Mouse (Mus musculus) activated CD4-positive, CD25-positive, alpha-beta regulatory T cell, adult 4 months (primary cell): ENCODE measurements around the gene Smim5. TPM values are rescaled to one million over a fixed set of nuclear protein-coding genes. Genes with fewer than 3 reads are reported as not detected.
"Not testable (repeated sequence)": the region's sequence is repeated elsewhere in the genome, so short reads cannot be mapped to it uniquely, and the experiment has no call there.

ENCODE experiments used
- ATAC-seq: one replicate; pipeline ENCODE4 v1.8.0; 2017
- polyA plus RNA-seq, 2 experiments: library from polyadenylated mRNA; unstranded; fragments of 100-300 nt; shearing (Covaris generic); gene quantifications; one replicate each; pipeline ENCODE4 v1.2.1; 2017

The Smim5 gene
- 1 to 10 TPM in 1 of 2 experiments, under 1 TPM in 1; 0.89 to 1.2 TPM for polyA plus RNA-seq

DNA sequence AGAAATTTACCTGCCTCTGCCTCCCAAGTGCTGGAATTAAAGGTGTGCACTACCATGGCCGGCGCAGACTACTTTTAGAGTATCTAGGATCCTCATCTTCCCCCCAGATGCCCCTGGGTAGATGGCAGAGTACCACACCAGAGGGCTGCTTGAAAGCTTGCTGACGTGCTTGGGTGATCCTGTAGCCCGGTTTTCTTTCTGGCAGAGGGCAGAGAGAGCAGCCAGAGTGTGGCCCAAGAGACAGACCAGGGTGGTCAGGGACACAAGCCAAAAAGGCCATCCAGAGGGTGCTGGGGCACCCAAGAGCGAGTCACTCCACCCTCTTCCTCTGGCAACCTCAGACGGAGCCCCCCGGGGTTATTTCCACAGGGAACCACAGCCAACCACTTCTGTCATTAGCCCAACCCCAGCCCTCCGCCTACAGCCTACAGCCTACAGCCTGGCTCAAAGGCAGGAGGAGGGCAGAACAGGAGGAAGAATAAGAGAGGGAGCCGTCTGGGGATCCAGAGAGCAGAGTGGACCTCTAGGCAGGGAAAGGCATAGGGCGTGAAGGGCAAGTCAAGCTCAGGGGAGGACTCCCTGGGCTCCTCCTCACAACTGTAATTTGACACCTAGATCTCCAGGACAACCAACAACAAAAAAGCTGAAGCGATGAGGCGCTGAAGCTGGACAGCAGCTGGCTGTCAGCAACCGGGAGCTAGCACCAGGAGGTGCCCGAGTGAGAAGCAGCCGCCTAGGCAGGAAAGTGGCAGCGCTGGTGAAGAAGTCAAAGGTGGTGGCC is at the start of gene Smim5:
Smim5 (plus strand) TSS at position 481 of the 781 bp plus-strand sequence.
- no peak for ATAC-seq

DNA sequence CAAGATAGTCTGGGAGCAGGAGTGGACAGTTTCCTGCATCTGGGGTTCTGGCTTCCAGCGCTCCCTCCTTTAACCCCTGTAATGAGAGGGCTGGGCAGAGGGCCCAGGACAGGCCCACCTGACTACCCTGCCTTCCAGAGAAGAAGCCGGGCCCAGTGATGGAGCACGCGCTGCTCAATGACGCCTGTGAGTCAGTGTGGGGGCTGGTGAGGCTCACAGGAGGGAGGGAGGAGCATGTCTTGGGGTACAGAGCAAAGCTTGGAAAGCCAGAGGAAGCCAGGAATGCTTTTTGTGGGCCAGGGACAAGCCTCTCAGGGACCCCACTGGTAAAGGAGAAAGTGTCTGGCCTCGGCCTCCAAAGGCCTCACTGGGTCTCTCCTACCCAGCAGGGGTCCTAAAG is 45.1 kb upstream of the Smim5 start:
- no peak for ATAC-seq

DNA sequence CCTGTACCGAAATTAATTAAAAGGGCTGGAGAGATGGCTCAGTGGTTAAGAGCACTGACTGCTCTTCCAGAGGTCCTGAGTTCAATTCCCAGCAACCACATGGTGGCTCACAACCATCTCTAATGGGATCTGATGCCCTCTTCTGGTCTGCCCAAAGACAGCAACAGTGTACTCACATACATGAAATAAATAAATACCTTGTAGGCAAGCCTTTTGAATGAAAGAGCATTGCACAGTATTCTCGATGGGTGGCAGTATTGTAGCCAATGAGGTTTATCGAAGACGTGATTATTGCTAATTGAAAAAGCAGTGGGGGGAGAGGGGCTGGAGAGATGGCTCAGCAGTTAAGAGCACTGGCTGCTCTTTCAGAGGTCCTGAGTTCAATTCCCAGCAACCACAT is 42.6 kb upstream of the Smim5 start:
- not testable (repeated sequence) for ATAC-seq

DNA sequence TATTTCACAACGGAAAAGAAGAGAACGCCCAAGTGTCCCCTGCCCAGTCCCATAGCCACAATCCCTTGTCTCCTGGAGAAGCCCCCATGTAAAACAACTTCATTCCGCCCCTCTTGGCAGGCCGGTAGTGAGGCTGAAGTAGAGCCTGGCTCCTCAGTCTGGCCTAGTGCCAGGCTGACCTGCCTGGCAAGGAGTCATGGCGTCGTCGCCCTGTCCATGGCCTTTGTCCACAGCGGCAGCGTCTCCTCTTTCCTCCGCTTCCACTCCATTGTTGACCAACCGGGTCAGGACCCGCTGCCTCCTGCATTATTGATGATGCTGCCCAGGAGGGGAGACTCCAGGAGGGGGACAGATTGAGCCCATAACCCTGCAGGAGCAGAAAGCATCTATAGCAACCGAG is 41.8 kb upstream of the Smim5 start:
- ATAC-seq = no peak

DNA sequence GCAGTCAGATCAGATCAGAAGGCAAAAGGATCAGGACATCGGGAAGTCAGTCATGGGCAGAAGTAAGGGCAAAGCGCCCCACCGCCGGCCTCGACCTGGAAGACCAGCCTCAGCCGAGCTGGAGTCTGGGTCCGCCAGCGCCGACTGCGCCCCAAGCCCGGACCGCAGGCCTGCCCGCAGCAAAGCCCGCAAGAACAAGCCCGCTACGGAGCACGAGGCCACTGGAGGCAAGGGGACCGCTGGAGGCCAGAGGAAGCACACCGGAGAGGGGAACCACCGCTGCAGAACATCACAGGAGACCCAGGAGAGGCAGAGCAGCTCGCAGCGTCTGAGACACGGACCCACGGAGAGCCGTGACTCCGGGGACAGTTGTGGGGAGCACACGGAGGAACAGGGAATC is 41.4 kb upstream of the Smim5 start, which contains the start of gene Myo15b:
Myo15b (plus strand) TSS at position 53 of the 400 bp plus-strand sequence.
- ATAC-seq = no peak

DNA sequence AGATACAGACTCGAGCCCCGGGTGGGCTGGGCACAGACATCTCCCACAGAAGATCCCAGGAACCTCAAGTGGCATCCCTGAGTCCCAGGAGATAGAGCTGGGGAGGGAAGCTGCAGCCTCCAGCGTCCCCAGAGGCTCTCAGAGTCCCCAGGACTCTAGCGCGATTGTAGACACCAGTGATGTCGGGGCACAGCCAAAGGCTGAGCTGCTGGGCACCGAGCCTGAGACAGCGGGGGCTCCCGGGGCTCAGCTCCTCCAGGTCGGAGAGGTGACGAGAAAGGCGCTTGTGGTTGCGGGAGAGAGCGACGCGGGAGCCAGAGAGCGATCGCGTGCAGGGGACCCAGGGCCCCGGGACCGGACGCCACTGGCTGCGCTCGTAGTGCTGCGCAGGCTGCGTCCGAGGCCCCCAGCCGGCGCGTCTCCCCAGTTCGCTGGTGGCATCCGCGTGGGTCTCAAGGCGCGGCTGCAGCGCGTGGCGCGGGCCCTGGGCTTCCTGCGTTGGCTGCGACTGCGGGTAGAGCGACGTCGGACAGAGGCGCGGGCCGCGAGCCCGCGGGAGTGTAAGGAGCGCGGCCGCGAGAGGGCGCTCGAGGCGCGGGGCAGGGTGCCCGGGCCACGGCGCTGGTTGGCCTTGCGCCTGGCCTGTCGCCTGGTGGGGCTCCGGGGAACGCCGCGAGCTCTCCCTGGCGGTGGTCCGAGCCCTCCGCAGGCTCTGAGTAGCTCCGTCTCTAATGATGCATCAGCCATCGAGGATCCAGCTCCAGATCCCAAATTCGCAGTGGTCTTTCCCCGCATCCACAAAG is 40.4 kb upstream of the Smim5 start:
- peak; percentile 76 for ATAC-seq

DNA sequence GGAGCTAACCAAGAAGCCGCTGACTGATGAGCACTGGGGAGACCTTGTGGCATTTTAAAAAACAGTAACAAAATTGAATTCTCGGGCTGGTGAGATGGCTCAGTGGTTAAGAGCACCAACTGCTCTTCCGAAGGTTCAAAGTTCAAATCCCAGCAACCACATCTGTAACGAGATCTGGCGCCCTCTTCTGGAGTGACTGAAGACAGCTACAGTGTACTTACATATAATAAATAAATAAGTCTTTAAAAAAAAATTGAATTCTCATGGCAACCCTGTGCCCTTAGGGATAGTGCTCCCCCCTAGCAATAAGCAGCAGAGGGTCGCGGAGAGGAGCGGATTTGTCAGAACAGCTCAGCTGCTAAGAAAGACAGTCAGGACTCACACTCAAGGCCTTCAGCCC is 35.9 kb upstream of the Smim5 start:
- no peak for ATAC-seq

DNA sequence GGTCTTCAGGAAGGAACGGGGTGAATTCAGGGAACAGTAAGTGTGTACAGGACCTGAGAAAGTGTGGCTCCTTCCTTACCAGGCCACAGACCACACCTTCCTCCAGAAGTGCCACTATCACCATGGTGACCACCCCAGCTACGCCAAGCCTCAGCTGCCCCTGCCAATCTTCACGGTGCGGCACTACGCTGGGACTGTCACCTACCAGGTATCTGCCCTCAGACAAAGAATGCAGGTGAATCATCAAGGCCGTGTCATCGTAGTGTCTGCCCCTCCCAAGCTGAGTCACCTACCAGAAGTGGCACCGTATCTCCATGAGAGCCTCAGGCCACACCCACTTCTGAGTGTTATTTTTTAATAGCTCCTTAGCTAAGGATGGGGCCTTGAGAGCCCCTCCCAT is 30.4 kb upstream of the Smim5 start:
- ATAC-seq = no peak

DNA sequence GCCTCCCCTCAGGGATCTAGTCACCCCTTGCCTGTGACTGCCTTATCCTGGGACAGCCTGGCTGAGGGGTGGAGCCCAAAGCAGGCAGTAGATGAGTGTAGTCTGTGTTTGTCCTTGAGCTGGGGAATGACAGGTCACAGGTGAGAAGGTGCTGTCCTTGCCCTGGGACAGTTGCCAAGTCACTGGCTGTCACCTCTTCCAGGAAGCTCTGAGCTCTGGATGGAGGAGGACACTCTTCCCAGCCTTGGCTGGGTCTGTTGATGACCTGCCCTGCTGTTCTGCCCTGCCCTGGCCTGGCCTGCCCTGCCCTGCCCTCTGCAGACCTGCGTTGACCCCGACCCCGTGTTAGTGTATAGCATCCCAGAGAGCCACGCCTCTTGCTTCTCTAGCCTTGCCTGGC is 27.3 kb upstream of the Smim5 start:
- ATAC-seq = no peak

DNA sequence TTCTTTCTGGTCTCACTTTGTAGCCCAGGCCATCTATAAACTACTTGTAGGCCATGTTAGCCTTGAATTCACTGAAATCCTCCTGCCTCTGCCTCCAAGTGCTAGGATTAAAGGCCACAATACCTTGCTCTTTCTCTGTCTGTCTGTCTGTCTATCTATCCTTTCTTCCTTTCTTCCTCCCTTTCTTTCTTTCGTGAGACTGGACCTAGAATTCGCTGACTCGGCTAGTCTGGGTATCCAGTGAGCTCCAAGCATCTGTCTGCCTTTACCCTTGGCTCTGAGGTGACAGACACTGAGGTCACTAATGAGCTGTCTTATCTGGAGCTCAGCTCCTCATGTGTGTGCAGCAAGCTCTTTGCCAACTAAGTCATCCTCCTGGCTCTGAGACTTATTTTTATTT is 23.8 kb upstream of the Smim5 start:
- no peak for ATAC-seq

DNA sequence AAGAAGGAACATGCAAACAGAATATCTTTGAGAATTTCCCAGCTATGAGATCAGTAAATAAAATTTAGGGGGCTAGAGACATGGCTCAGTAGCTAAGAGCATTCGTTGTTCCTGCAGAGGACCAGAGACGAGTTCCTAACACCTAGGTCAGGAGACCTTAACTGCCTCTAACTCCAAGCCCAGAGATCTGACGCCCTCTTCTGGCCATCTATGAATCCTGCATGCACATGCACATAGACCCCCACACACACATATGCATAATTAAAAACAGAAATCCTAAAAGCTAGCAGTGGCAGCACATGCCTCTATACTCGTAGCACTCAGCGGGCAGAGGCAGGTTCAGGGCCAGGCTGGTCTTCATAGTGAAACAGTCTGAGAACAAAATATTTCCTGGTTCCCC is 23.3 kb upstream of the Smim5 start:
- ATAC-seq = no peak

DNA sequence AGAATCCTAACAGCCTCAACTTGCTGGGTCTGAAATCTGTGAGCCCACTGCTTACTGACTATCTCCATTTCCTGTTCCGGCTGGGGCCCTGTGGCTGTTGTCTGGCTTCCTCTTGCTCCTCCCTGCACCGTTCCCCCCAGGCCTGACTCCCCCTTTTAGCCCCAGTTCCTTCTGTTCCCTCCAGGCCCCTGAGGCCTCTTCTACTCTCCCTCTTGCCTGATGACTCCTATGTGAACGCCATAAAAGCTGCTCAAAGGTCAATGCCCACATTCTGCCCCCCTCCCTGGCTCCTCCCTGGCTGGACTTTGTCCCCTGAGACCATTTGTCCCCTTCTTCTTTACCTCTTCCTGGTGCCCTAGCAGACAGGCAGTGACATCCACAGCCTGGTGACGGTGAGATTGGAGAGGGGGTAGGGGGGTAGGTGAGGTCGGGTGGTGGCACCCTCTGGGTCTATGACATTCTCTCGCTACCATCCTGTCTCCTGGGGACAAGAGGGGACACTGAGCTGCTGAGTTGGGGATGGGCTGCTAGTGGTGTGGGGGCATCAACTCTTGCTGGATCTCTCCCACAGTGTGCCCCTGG is 22.5 kb upstream of the Smim5 start:
- ATAC-seq = no peak

DNA sequence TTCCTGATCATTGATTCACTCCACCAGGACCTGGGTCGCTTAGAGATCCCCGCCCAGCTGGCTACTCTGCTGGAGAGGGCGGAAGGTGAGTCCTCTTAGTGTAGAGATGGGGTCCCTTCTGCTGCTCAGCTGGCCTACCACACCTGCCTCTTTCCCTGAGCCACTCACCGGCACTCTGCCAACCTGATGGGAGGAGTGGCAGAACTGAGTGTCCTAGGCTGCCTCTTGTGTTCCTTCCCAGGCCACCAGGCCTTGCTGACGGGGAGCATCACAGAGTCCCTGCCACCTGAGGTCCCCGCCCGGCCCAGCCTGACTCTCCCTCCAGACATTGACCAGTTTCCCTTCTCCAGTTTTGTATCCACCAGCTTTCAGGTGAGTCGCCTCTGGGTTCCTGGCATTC is 21.7 kb upstream of the Smim5 start:
- ATAC-seq = no peak

DNA sequence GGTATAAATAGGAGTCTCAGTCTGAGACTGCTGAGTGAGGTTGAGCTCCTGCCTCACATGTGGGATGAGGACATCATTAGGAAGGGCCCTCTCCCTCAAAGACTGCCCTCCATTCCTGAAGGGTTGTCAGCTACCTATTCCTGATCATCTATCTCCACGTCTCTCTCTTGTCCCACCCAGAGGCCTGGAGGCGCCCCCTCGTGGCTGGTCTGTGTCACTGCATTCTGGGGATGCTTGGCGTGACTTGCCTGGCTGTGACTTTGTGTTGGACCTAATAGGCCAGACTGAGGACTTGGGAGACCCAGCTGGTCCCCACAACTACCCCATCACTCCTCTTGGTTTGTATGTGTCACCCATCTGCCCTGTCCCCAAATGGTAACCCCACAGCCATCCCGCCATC is 18.8 kb upstream of the Smim5 start:
- ATAC-seq = no peak

DNA sequence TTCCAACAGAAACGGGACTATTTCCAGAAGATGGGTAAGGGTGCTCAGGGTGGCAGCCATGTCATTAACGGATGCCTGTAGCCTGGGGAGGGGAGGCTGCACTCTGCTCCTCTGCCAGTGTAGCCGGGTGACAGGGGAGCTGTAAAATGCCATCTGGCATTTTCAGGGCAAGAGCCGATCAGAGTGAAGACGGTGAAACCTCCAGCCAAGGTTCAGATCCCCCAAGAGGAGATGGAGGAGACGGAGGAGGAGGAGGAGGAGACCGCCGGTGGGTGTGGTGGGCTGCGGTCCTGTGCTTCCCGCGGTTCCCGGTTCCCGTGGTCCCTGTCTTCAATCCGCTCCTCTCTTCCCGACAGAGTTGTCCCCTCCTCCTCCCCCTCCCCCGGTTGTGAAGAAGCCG is 16.5 kb upstream of the Smim5 start:
- ATAC-seq = no peak

DNA sequence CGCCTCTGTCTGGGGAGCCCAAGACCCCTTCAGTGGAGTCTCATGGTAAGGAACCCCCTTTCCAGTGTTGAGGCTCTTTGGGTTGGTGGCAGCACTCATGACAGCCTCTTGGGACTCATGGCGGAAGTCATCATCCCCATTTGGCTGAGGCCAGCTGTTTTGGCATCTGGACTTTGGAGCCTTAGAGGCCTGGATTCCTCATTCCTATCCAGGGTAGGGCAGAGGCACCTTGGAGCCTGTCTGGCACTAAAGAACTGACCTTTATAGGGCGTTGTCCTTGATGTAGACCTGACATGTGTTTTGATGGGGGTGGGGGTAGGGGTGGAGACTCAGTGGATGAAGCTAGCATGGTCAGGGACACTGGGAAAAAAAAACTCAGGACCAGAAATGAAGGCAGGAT is 15.4 kb upstream of the Smim5 start:
- no peak for ATAC-seq

DNA sequence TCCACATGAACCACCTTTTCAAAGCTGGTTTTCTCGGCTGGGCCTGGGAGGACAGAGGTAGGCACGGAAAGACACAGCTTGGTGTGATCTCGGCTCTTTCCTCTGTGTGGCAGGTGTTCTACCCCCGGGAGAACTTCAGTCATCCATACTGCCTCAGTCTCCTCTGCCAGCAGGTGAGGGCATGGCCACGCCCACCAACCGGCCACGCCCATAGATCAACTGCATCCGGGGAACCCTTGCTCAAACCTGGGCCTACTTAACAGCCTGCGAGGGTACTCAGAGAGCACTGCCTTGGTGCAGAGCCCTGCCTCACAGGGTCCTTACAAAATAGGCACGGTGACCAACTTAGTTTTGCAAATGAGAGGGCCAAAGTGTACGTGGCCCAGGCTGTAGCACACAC is 14.5 kb upstream of the Smim5 start:
- ATAC-seq = no peak

DNA sequence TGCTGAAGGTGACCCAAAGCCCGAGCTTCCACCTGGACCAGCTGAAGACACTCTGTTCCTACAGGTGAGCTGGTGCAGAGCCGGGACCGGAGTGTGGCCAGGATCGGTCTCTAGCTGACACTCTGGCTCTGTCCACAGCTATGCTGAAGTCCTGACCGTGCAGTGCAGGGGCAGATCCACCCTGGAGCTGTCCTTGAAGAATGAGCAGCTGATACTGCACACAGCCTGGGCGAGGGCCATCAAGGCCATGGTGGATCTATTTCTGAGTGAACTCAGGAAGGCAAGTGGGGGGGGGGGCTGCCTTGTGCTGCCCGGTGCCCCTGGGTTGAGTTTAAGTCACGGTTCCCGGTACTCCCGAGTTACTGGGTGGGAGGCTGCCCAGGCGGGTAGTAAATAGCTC is 13.3 kb upstream of the Smim5 start:
- no peak for ATAC-seq

DNA sequence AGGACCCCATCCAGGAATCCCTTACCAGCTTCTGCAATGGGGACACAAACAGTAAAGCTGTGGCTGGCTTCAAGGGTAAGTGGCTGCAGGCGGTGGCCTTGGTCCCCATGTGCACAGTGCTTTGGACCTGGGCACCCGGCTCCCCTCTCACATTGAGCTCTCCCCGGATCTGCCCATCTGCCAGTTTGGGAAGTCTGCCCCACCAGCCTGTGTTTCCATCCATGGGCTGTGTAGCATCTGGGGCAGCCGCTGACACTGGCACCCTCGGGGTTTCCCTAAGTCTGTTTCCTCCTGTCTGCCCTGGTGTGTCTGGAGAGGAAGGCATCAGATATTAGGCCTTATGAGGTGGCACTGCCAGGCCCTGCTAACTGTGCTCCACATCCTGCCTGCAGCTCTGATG is 11.7 kb upstream of the Smim5 start:
- ATAC-seq = no peak

DNA sequence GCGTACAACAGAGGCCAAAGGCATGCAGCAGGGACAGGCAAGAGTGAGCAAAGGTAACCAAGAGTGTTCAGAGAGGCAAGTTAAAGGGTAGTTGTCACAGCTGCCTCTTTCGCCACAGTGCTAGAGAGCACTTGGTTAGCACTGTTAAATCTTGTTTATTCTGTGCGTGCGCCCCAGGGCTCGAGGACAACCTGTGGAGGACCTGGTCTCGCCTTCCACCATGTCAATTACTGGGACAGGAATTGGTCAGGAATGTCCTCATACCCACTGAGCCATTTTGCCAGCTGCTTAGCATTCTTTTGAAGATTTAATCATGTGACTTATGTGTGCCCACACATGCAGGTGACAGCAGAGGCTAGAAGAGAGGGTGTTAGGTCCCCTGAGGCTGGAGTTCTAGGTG is 10.6 kb upstream of the Smim5 start:
- ATAC-seq = no peak

DNA sequence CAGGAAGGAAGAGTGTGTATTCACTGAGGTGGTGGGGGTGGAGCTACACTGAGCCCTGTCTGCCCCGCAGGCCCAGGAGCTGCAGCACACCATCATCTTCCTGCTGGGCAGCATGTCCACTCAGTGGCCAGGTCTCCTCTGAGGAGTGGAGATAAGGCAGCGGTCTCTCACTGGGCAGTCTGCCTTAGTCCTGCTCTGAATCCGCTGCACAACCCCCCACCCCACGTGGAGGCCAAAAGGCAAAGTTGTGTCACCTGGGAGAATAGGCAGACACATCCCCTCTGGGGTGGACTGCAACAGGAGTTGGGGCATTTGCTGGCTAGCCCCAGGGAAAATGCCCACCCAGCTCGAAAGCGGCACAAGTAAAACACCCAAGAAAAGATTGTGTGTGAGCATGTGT is 7.6 kb upstream of the Smim5 start:
- ATAC-seq = no peak

DNA sequence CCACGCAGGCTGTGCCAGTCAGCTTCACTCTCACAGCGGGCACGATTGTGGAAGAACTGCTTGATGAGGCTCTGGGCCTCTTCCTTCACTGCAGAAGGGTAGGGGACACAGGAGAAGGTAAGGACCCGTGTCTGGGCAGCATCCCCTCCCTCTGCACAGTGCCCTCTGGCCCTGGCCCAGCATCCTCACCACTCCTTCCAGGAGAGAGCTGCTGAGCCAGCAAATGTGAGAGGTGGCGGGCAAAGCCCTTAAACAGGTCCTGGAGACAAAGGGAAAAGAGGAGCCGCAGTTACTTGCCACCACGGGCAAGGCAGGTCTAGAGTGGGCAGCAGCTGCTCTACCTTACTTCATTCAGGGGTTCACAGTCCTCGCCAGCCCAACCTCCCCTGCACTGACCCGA is 6.7 kb upstream of the Smim5 start:
- ATAC-seq = no peak

DNA sequence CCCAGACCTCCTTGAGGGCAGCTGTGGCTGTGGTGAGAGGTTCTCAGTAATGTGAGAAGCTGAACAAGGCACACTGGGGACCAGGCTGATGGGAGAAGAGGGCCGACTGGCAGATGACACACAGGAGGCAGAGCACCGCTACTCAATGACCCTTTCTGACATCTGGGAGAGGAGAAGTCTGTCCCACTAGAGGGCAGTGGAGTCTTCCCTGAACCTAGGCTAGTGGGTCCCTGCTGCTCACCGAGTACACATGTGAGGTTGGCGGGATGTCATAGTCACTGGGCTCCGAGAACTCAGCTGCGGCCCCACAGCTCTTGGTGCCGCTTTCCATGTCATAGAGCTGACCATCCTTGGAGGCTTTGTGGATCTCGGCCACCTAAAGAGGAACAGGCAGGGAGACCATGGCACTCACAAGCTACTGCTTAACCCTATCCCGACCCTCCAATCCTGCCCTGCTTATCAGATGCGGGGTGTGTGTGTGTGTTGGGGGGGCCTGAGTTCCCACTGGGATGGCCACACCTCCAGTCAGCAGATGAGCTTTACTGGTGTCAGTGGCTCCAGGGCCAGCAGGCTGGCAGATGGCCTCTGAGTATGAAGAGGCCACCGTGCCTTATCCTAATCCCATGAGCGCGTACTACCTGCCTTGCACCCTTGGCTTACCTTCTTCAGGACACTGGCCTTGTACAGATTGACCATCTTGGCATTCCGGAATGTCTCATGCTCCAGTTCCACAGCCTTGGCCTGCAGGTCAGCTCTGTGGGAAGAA is 4.8 kb upstream of the Smim5 start:
- no peak for ATAC-seq
